Mouse (Mus musculus): ENCODE data around the gene Col4a2.

GRCm38 (mm10) chr8:11387282-11387681 lies 74.7 kb downstream of the Col4a2 start:
- TF ChIP-seq CTCF (IDR thresholded peaks at IDR 0.05; ENCODE audit: extremely low read depth, insufficient read depth, insufficient read length, insufficient replicate concordance) (no peak), POLR2A (IDR thresholded peaks at IDR 0.05; ENCODE audit: low read depth, low read length) (no peak)
